Mouse (Mus musculus) spleen, adult 2 months (tissue): Measurements from ENCODE around the gene Ppp4r4.

Source experiments
- CTCF ChIP-seq: fragments of 200-500 bp; IDR thresholded peaks from 2 replicates; pipeline ENCODE4 v1.5.1; 2011; ENCODE audit warnings: mild to moderate bottlenecking, inconsistent platforms; ENCODE audit not compliant: insufficient read depth, insufficient read length, insufficient replicate concordance; ENCODE audit errors: extremely low read depth
- POLR2A ChIP-seq: fragments of 200-500 bp; IDR thresholded peaks from 2 replicates; pipeline ENCODE4 v1.6.1; 2011; ENCODE audit warnings: low read depth, low read length, inconsistent platforms

- TF ChIP-seq CTCF (no peak), POLR2A (no peak)
Observed at GRCm38 (mm10) chr12:103564726-103565125, 32.6 kb downstream of the Ppp4r4 start.
